8 mouse cellular contexts compared by ENCODE assay signal in the genomic region with DNA sequence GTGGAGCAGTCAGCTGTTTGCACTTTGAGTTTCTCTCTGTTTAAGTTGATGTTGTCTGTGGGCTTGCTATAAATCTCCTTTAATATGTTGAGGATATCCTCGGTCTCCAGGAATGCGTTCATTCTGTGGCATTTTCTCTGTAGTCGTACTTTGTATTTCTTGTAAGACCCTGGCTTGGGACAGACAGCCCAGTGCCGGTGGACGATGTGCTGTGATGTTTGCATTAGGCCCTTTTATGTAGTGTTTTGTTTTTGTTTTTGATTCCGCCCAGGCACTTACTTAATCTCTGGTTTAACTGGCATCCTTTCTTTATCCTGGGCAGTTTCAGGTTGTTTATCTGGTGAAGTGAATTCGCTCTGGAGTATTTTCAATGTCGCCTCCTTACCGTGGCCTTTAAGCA. TPM values are rescaled to one million over a fixed set of nuclear protein-coding genes. Genes with fewer than 3 reads are reported as not detected.
DNase-seq lines count a peak whose midpoint lies in the region; ATAC-seq and TF ChIP-seq lines count a peak whose summit lies in the region.
"Had no signal": no experiment of that assay in that cellular context is flagged by ENCODE, and none has a peak within 500 bp of the region (broad histone marks: within the 10 kb centered on the region; RNA-seq: fewer than 3 reads in every experiment).

No protein-coding gene starts in this region.

- H3K36me3 ChIP-seq in heart, postnatal 0 days (replicated peaks; ENCODE audit: control insufficient read depth, insufficient read depth, low read length) = no peaks in the 10 kb centered on the region
- H3K36me3 ChIP-seq in C2C12 (ENCODE audit: control insufficient read depth, insufficient read depth) = no peaks in the 10 kb centered on the region
- no peaks in the 10 kb centered on the region for H3K36me3 ChIP-seq in embryonic facial prominence, embryonic 11.5 days (replicated peaks; ENCODE audit: control insufficient read depth, insufficient read depth, low read depth, low read length)
- H3K36me3 ChIP-seq in liver, embryonic 16.5 days (ENCODE audit: control insufficient read depth, insufficient read depth) = no peaks in the 10 kb centered on the region

- 9% methylated on average over 9 of the region's 9 CpGs for WGBS in heart, postnatal 0 days
- WGBS in embryonic facial prominence, embryonic 11.5 days = 46% methylated on average over 9 of the region's 9 CpGs
- 35% methylated on average over 9 of the region's 9 CpGs for WGBS in liver, embryonic 16.5 days (ENCODE audit: insufficient replicate concordance)

- peaks cover 54% of the 10 kb centered on the region for H3K79me3 ChIP-seq in C2C12 (ENCODE audit: low read depth)

- H3K9me3 ChIP-seq in heart, postnatal 0 days (replicated peaks; ENCODE audit: control insufficient read depth, low read length) = no peaks in the 10 kb centered on the region
- no peaks in the 10 kb centered on the region for H3K9me3 ChIP-seq in embryonic facial prominence, embryonic 11.5 days (replicated peaks; ENCODE audit: control insufficient read depth, low read length)
- no peaks in the 10 kb centered on the region for H3K9me3 ChIP-seq in liver, embryonic 16.5 days (replicated peaks; ENCODE audit: control insufficient read depth, low read length)

- TF ChIP-seq EP300 in heart, postnatal 0 days (IDR thresholded peaks at IDR 0.05; ENCODE audit: low read depth) = no peak

- peak overlapping the region; percentile 12; the same call in 1 of the 2 replicates for H3K4me3 ChIP-seq in heart, postnatal 0 days (ENCODE audit: low read depth, low read length)
- no peak overlapping the region for H3K4me3 ChIP-seq in C2C12 (ENCODE audit: insufficient read depth, poor library complexity, severe bottlenecking)
- H3K4me3 ChIP-seq in embryonic facial prominence, embryonic 11.5 days (ENCODE audit: low read depth, low read length) = no peak overlapping the region
- H3K4me3 ChIP-seq in liver, embryonic 16.5 days (ENCODE audit: low read depth, low read length) = 0 out of 2 replicates have a peak overlapping the region, but pooled peaks have one; percentile 7

- H3K27ac ChIP-seq in heart, postnatal 0 days (ENCODE audit: low read depth) = peak overlapping the region; percentile 78
- no peak overlapping the region for H3K27ac ChIP-seq in embryonic facial prominence, embryonic 11.5 days (replicated peaks; ENCODE audit: low read depth, low read length)
- H3K27ac ChIP-seq in liver, embryonic 16.5 days (ENCODE audit: low read length) = peak overlapping the region; percentile 78

- intact Hi-C loops in heart, postnatal 25 days (cut with DNase I) = no loop called here

- H3ac ChIP-seq in C2C12 (ENCODE audit: control insufficient read depth, insufficient read length, low read depth) = peak overlapping the region; percentile 3

- no peak for ATAC-seq in heart, postnatal 0 days (ENCODE audit: insufficient read depth, low read depth)
- ATAC-seq in embryonic facial prominence, embryonic 11.5 days (replicated peaks; ENCODE audit: insufficient number of reproducible peaks, low FRiP score, low TSS enrichment, low read depth) = no peak
- ATAC-seq in liver, embryonic 16.5 days (ENCODE audit: low read depth) = no peak
- no peak for ATAC-seq in inflammation-experienced regulatory T-cells, adult 6 months

- DNase-seq in heart, postnatal 0 days (ENCODE audit: low spot score) = no peak
- DNase-seq in heart, postnatal 25 days (ENCODE audit: low spot score) = no peak
- DNase-seq in embryonic facial prominence, embryonic 11.5 days (ENCODE audit: low spot score) = peak; percentile 4
- no peak for DNase-seq in cerebellum, adult 9-10 months
- DNase-seq: cerebellum, postnatal 36 days had no signal

- peak overlapping the region; percentile 46; the same call in 1 of the 2 replicates for H3K9ac ChIP-seq in heart, postnatal 0 days (replicated peaks; ENCODE audit: low read depth, low read length)
- H3K9ac ChIP-seq in embryonic facial prominence, embryonic 11.5 days (replicated peaks; ENCODE audit: low read length) = no peak overlapping the region
- peak overlapping the region; percentile 11 for H3K9ac ChIP-seq in liver, embryonic 16.5 days (ENCODE audit: low read depth, low read length)

- no peaks in the 10 kb centered on the region for H3K27me3 ChIP-seq in heart, postnatal 0 days (ENCODE audit: control insufficient read depth, insufficient read depth, low read length)
- H3K27me3 ChIP-seq in C2C12 (ENCODE audit: control insufficient read depth, insufficient read depth, insufficient read length) = no peaks in the 10 kb centered on the region
- H3K27me3 ChIP-seq in embryonic facial prominence, embryonic 11.5 days (ENCODE audit: control insufficient read depth, insufficient read depth, low read length) = no peaks in the 10 kb centered on the region
- H3K27me3 ChIP-seq in liver, embryonic 16.5 days (ENCODE audit: control insufficient read depth, insufficient read depth, low read depth, low read length) = no peaks in the 10 kb centered on the region

- H3K4me1 ChIP-seq in heart, postnatal 0 days (ENCODE audit: control insufficient read depth, insufficient read depth) = peaks cover 36% of the 10 kb centered on the region
- no peaks in the 10 kb centered on the region; the same call in 1 of the 2 replicates for H3K4me1 ChIP-seq in embryonic facial prominence, embryonic 11.5 days (ENCODE audit: control insufficient read depth, insufficient read depth, low read length)
- peaks cover 44% of the 10 kb centered on the region for H3K4me1 ChIP-seq in liver, embryonic 16.5 days (ENCODE audit: control insufficient read depth, low read depth, low read length)

- TF ChIP-seq CTCF in heart, postnatal 0 days (IDR thresholded peaks at IDR 0.05; ENCODE audit: low read depth) = no peak
- TF ChIP-seq CTCF in C2C12 (IDR thresholded peaks at IDR 0.05; ENCODE audit: control insufficient read depth, insufficient read depth, insufficient read length) = no peak

- H3K79me2 ChIP-seq in C2C12 (ENCODE audit: control insufficient read depth, insufficient read depth) = peaks cover 95% of the 10 kb centered on the region

- peak overlapping the region; percentile 48 for H3K4me2 ChIP-seq in heart, postnatal 0 days (ENCODE audit: low read depth, low read length)
- no peak overlapping the region for H3K4me2 ChIP-seq in embryonic facial prominence, embryonic 11.5 days (ENCODE audit: low read depth, low read length)
- peak overlapping the region; percentile 55 for H3K4me2 ChIP-seq in liver, embryonic 16.5 days (ENCODE audit: low read depth, low read length)

TF ChIP-seq in C2C12, 6 proteins besides CTCF, POLR2A, EP300 and RAD21:
- no peak for TF ChIP-seq MAX (IDR thresholded peaks at IDR 0.05)
- TF ChIP-seq USF1 (IDR thresholded peaks at IDR 0.05; ENCODE audit: low read depth) = no peak
- no peak for TF ChIP-seq MYOG (IDR thresholded peaks at IDR 0.05; ENCODE audit: control insufficient read depth, extremely low read depth, insufficient read length)
- TF ChIP-seq MYOD1 (IDR thresholded peaks at IDR 0.05; ENCODE audit: control insufficient read depth, insufficient read length, low read depth) = no peak

RNA-seq across cellular contexts. Expression of gene Ccdc6, which starts 22.5 kb away (rescaled TPM):
- 10.4 and 24.2 TPM in 2 replicates for total RNA-seq in heart, postnatal 0 days (2014; rRNA removed; ENCODE audit: low replicate concordance)
- 7.7 and 7.8 TPM in 2 replicates for polyA plus RNA-seq in heart, postnatal 0 days (2015; fragmentation: Nextera tagmentation; extraction: Ambion mirVana)
- 10 to 100 TPM; 26.6 to 26.8 TPM for total RNA-seq in heart, postnatal 25 days (2021)
- polyA plus RNA-seq in C2C12 (2012; fragmentation: generic; extraction: Trizol) = 16.8 TPM
- 20.2 and 20.8 TPM in 2 replicates for polyA plus RNA-seq in embryonic facial prominence, embryonic 11.5 days (2014; fragmentation: Nextera tagmentation; extraction: Ambion mirVana)
- polyA plus RNA-seq in liver, embryonic 16.5 days (2015; fragmentation: Nextera tagmentation; extraction: Ambion mirVana) = 5.8 and 6.0 TPM in 2 replicates
- polyA plus RNA-seq in inflammation-experienced regulatory T-cells, adult 6 months (2017; shearing (Covaris generic)) = 10 to 100 TPM; 25.6 to 31.5 (median 27.3) TPM

Comparison
In these comparisons a context has a peak if more than half of its experiments do, and no peak if none do; other contexts are left out.
1. H3K4me3 ChIP-seq: peak in heart, postnatal 0 days (single experiment) and liver, embryonic 16.5 days (single experiment); none in C2C12 (single experiment) and embryonic facial prominence, embryonic 11.5 days (single experiment).